Mouse (Mus musculus) cerebellum, adult 2 months (tissue): Measurements from ENCODE around the gene Hjurp. TPM values are rescaled to one million over a fixed set of nuclear protein-coding genes. Genes with fewer than 3 reads are reported as not detected.
"Not testable (repeated sequence)": the region's sequence is repeated elsewhere in the genome, so short reads cannot be mapped to it uniquely, and the experiment has no call there.

Source experiments
- DNase-seq, 2 experiments: peaks; one replicate each; pipeline ENCODE4 v3.0.0; 2021
- H3K27ac ChIP-seq: fragments of 200-500 bp; 2 replicates; pipeline ENCODE4 v1.5.1; 2012; ENCODE audit warnings: low read length, control low read depth, inconsistent platforms; ENCODE audit not compliant: insufficient read depth
- H3K27me3 ChIP-seq: fragments of 200-500 bp; 2 replicates; pipeline ENCODE4 v1.6.1; 2012; ENCODE audit warnings: inconsistent platforms, mild to moderate bottlenecking, low read length, moderate library complexity; ENCODE audit not compliant: control insufficient read depth, insufficient read depth
- H3K4me1 ChIP-seq: fragments of 200-500 bp; 2 replicates; pipeline ENCODE4 v1.6.1; 2011; ENCODE audit warnings: low read length; ENCODE audit not compliant: control insufficient read depth, insufficient read depth
- H3K4me3 ChIP-seq: fragments of 200-500 bp; replicated peaks from 2 replicates; pipeline ENCODE3; 2011; ENCODE audit warnings: mild to moderate bottlenecking, low read depth, low read length, control low read depth; ENCODE audit not compliant: insufficient read depth
- CTCF ChIP-seq: fragments of 200-500 bp; IDR thresholded peaks from 2 replicates; pipeline ENCODE4 v1.5.1; 2011; ENCODE audit warnings: low read depth, mild to moderate bottlenecking, control low read depth, low read length, moderate library complexity, borderline replicate concordance; ENCODE audit not compliant: insufficient read depth
- POLR2A ChIP-seq: fragments of 200-500 bp; IDR thresholded peaks from 2 replicates; pipeline ENCODE4 v1.6.1; 2011; ENCODE audit warnings: low read length, control low read depth, borderline replicate concordance; ENCODE audit not compliant: insufficient read depth
- WGBS: fragments of 180-500 bp; shearing (Covaris S2); methylation state at CpG from one replicate; pipeline ENCODE4 v1.1.7; 2018; 5-methylcytosine and 5-hydroxymethylcytosine counted together
- polyA plus RNA-seq: library from polyadenylated mRNA; depleted of rRNA; stranded (reverse); fragments of >200 nt; gene quantifications from 2 replicates; pipeline ENCODE4 v1.2.3, GENCODE M21; 2012

The Hjurp gene
- polyA plus RNA-seq, 1 experiment, result 79.1 TPM

DNA sequence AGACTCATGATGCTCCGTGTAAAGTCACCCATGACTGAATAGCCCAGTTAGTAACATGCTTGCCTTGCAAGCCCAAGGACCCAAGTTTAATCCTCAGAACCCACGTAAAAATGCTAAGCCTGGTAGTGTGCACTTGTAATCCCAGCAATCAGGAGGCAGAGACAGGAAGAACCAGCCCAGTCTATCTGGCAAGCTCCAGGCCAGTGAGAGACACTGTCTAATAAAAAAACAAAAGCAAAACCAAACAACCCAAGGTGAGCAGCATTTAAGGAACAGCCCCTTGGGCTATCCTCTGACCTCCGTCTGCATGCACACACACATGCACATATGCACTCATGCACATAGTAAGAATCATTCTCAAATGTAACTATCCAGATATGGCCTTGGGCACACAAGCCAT, 47.9 kb downstream of the Hjurp start:
- Histone ChIP-seq H3K27me3 (no peaks in the 10 kb centered on the region), H3K27ac (no peak overlapping the region), H3K4me3 (no peak overlapping the region), H3K4me1 (no peaks in the 10 kb centered on the region)
- WGBS, result 73% methylated on average over 3 of the region's 3 CpGs
- no peak for DNase-seq
- TF ChIP-seq POLR2A (no peak), CTCF (no peak)

GRCm38 (mm10) chr1:88228121-88228520, 49.3 kb downstream of the Hjurp start:
- 69% methylated on average over 7 of the region's 7 CpGs for WGBS
- no peak overlapping the region for H3K27ac ChIP-seq
- DNase-seq, result no peak
- H3K27me3 ChIP-seq, result no peaks in the 10 kb centered on the region
- H3K4me1 ChIP-seq, result no peaks in the 10 kb centered on the region
- no peak overlapping the region for H3K4me3 ChIP-seq
- no peak for TF ChIP-seq POLR2A
- no peak for TF ChIP-seq CTCF

GRCm38 (mm10) chr1:88227482-88227881, 50.0 kb downstream of the Hjurp start:
- WGBS, result 47% methylated on average over 2 of the region's 2 CpGs
- H3K4me3 ChIP-seq, result no peak overlapping the region
- no peak overlapping the region for H3K27ac ChIP-seq
- no peaks in the 10 kb centered on the region for H3K27me3 ChIP-seq
- H3K4me1 ChIP-seq, result no peaks in the 10 kb centered on the region
- no peak for TF ChIP-seq CTCF
- TF ChIP-seq POLR2A, result no peak
- no peak for DNase-seq

DNA sequence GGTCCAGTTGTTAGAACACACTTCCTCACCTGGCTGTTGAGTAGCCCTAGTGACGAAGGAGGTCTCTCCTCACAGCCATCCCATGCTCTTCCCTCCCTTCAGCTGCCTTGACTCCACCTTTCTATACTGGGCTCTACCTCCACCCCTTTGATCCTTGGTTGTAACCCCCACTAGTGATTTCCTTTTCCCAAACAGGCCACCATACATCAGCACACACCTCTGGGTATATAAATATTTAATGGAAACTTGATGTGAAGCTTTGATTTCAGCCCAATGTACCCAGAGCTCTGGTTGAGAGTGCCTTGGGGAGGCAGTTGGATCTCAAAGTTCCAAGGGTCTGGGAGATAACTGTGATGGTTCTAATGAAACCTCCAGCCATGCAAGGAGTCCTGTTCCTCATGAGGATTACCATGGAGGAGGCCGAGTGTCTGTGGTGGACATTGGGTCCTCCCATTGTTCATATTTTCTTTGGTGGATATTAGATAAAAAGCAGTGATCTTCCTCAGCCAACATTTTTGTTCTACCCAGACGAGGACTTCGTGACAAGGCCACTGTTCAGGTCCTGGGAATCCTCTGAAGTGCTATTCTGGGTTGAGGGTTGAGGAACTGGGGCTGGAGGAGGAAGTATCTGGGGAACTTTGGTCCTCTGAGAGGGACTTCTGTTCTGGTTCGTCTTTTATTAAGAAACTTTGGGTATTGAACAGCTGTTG, 50.6 kb downstream of the Hjurp start, which contains the start of gene Mroh2a:
TSS of gene Mroh2a (plus strand) at position 317 of the 710 bp plus-strand sequence.
- 42% methylated on average over 5 of the region's 5 CpGs for WGBS
- Histone ChIP-seq H3K4me3 (no peak within 1 kb of the TSS), H3K27ac (no peak within 1 kb of the TSS), H3K27me3 (no peaks in the 10 kb centered on the region), H3K4me1 (no peaks in the 10 kb centered on the region)
- TF ChIP-seq POLR2A (no peak), CTCF (no peak)
- DNase-seq, result no peak

DNA sequence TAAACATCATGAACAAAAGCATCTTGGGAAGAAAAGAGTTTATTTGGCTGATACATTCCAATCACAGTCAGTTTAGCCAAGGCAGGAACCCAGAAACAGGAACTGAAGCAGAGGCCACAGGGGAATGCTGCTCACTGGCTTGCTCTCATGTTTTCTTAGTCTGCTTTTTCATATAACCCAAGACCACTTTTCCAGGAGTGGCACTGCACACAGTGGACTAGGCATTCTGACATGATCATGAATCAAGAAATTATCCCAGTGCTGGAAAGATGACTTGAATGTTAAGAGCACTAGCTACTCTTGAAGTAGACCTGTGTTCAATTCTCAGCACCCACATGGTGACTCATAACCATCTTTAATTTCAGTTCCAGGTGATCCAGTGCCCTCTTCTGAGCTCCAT, 51.7 kb downstream of the Hjurp start:
- Histone ChIP-seq H3K27ac (no peak overlapping the region), H3K4me1 (no peaks in the 10 kb centered on the region), H3K4me3 (no peak overlapping the region), H3K27me3 (no peaks in the 10 kb centered on the region)
- TF ChIP-seq POLR2A, result no peak
- no peak for TF ChIP-seq CTCF
- DNase-seq, result no peak

GRCm38 (mm10) chr1:88225301-88225700, 52.1 kb downstream of the Hjurp start:
- not testable (repeated sequence) for H3K27ac ChIP-seq, H3K27me3 ChIP-seq, H3K4me3 ChIP-seq, DNase-seq, H3K4me1 ChIP-seq
- WGBS, result 34% methylated on average over 2 of the region's 2 CpGs

DNA sequence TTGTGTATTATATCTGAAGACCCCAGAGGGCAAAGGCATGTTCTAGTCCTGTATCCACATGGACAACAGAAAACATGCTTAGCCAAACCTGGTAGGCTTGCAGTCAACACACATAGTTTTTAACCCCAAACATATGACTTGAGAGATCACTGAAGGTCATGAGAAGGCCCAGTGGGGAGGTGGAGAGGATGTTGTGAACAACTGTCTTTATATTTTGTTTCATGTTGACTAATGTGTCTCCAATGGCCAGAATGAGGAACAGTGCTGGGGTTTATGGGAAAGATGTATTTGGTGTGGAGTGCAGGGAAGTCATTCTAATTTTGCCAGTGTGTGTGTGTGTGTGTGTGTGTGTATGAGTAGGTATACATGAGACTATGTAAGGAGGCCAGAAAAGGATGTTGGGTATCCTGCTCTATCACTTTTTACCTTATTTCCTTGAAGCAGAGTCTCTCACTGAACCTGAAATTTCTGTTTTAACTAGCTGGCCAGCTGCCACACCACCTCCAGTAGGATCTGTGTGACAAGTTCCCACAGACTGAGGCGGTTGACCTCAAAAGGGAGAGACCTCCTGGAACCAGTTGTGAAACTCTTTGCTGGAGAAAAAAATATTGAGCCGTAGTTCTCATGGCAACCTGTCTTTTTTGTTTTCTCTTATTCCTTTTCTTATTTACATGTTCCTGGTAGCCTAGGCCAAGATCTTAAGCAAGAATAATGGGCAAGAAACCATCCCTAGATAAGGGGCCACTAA, 53.2 kb downstream of the Hjurp start:
- WGBS, result 61% methylated on average over 2 of the region's 2 CpGs

DNA sequence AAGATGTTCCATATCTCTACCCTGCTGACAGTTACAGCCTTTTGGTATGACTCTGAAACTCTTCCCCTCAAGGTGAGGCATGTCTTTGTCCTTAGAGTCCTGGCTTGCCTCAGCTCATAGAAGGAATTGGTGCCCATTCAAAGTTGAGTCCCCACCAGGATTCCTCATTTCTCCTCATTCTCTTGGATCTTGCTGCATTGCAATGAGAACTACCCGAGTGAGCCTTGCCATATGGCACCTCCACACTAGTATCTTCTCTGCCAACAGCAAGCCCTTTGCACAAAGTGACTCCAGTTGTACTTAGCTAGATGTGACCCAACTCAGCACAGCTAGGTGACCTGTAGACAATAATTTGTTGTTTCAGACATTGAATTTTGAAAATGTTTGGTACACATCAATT, 53.8 kb downstream of the Hjurp start:
- Histone ChIP-seq H3K27me3 (no peaks in the 10 kb centered on the region), H3K4me1 (no peaks in the 10 kb centered on the region), H3K4me3 (no peak overlapping the region), H3K27ac (no peak overlapping the region)
- TF ChIP-seq POLR2A, result no peak
- TF ChIP-seq CTCF, result no peak
- WGBS, result 25% methylated on average over 1 of the region's 1 CpGs
- no peak for DNase-seq

More for the DNA sequence above, 53.2 kb downstream of the Hjurp start:
- no peak for TF ChIP-seq CTCF
- no peak for TF ChIP-seq POLR2A
- Histone ChIP-seq H3K4me1 (no peaks in the 10 kb centered on the region), H3K27me3 (no peaks in the 10 kb centered on the region), H3K27ac (no peak overlapping the region), H3K4me3 (no peak overlapping the region)
- DNase-seq, result no peak

DNA sequence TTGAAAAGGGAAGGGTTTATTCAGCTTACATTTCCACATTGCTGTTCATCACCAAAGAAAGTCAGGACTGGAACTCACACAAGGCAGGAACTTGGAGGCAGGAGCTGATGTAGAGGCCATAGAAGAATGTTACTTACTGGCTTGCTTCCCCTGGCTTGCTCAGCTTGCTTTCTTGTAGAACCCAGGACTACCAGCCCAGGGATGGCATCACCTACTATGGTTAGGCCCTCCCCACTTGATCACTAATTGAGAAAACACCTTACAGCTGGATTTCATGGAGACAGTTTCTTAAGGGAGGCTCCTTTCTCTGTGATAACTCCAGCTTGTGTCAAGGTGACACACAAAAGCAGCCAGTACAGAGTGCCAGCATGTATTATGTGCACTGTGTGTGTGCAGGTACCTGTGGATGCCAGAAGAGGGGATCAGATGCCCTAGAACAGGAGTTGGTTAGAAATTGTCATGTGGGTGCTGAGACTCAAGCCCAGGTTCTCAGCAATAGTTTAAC, 54.4 kb downstream of the Hjurp start:
- not testable (repeated sequence) for DNase-seq

More for the DNA sequence above, 54.4 kb downstream of the Hjurp start:
- H3K27ac ChIP-seq, H3K27me3 ChIP-seq, H3K4me1 ChIP-seq, H3K4me3 ChIP-seq: not testable (repeated sequence)
